Mouse (Mus musculus): ENCODE data around the gene Tpx2. TPM values are rescaled to one million over a fixed set of nuclear protein-coding genes. Genes with fewer than 3 reads are reported as not detected.

The Tpx2 gene
- polyA plus RNA-seq, 1 experiment, result 183 TPM

- TF ChIP-seq EP300 (IDR thresholded peaks at IDR 0.05; ENCODE audit: insufficient read depth, low read depth, low read length), result no peak
- no peak for TF ChIP-seq POLR2A (IDR thresholded peaks at IDR 0.05; ENCODE audit: insufficient read depth, low read length)
- no peak for TF ChIP-seq CTCF (IDR thresholded peaks at IDR 0.05; ENCODE audit: low read depth, low read length)
- Histone ChIP-seq H3K4me3 (ENCODE audit: low read depth, low read length) (no peak overlapping the region), H3K27ac (ENCODE audit: insufficient read depth, low read length) (peak overlapping the region; percentile 63), H3K36me3 (ENCODE audit: control insufficient read depth, insufficient read depth, low read length, poor library complexity, severe bottlenecking) (peaks cover 82% of the 10 kb centered on the region), H3K27me3 (ENCODE audit: control insufficient read depth, insufficient read depth, low read length, poor library complexity, severe bottlenecking) (no peaks in the 10 kb centered on the region), H3K4me1 (ENCODE audit: control insufficient read depth, insufficient read depth, low read length) (no peaks in the 10 kb centered on the region), H3K9ac (ENCODE audit: low read depth, poor library complexity, severe bottlenecking) (no peak overlapping the region), H3K9me3 (replicated peaks; ENCODE audit: control insufficient read depth, insufficient read depth, low read length, poor library complexity, severe bottlenecking) (no peaks in the 10 kb centered on the region)
Observed at GRCm38 (mm10) chr2:152884101-152884645, 36.4 kb downstream of the Tpx2 start.

GRCm38 (mm10) chr2:152887230-152887629 lies 39.5 kb downstream of the Tpx2 start:
- no peaks in the 10 kb centered on the region for H3K27me3 ChIP-seq (ENCODE audit: control insufficient read depth, insufficient read depth, low read length, poor library complexity, severe bottlenecking)
- H3K9ac ChIP-seq (ENCODE audit: low read depth, poor library complexity, severe bottlenecking), result no peak overlapping the region
- peaks cover 80% of the 10 kb centered on the region for H3K36me3 ChIP-seq (ENCODE audit: control insufficient read depth, insufficient read depth, low read length, poor library complexity, severe bottlenecking)
- H3K27ac ChIP-seq (ENCODE audit: insufficient read depth, low read length), result no peak overlapping the region
- H3K4me1 ChIP-seq (ENCODE audit: control insufficient read depth, insufficient read depth, low read length), result no peaks in the 10 kb centered on the region
- H3K9me3 ChIP-seq (replicated peaks; ENCODE audit: control insufficient read depth, insufficient read depth, low read length, poor library complexity, severe bottlenecking), result no peaks in the 10 kb centered on the region
- H3K4me3 ChIP-seq (ENCODE audit: low read depth, low read length), result no peak overlapping the region
- TF ChIP-seq CTCF (IDR thresholded peaks at IDR 0.05; ENCODE audit: low read depth, low read length), result no peak
- no peak for TF ChIP-seq EP300 (IDR thresholded peaks at IDR 0.05; ENCODE audit: insufficient read depth, low read depth, low read length)
- no peak for TF ChIP-seq POLR2A (IDR thresholded peaks at IDR 0.05; ENCODE audit: insufficient read depth, low read length)

- no peak overlapping the region for H3K27ac ChIP-seq (ENCODE audit: insufficient read depth, low read length)
- no peak overlapping the region for H3K9ac ChIP-seq (ENCODE audit: low read depth, poor library complexity, severe bottlenecking)
- no peaks in the 10 kb centered on the region for H3K4me1 ChIP-seq (ENCODE audit: control insufficient read depth, insufficient read depth, low read length)
- H3K9me3 ChIP-seq (replicated peaks; ENCODE audit: control insufficient read depth, insufficient read depth, low read length, poor library complexity, severe bottlenecking), result no peaks in the 10 kb centered on the region
- H3K4me3 ChIP-seq (ENCODE audit: low read depth, low read length), result no peak overlapping the region
- H3K27me3 ChIP-seq (ENCODE audit: control insufficient read depth, insufficient read depth, low read length, poor library complexity, severe bottlenecking), result no peaks in the 10 kb centered on the region
- TF ChIP-seq CTCF (IDR thresholded peaks at IDR 0.05; ENCODE audit: low read depth, low read length) (no peak), POLR2A (IDR thresholded peaks at IDR 0.05; ENCODE audit: insufficient read depth, low read length) (no peak), EP300 (IDR thresholded peaks at IDR 0.05; ENCODE audit: insufficient read depth, low read depth, low read length) (no peak)
- H3K36me3 ChIP-seq (ENCODE audit: control insufficient read depth, insufficient read depth, low read length, poor library complexity, severe bottlenecking), result peaks cover 82% of the 10 kb centered on the region
Observed at GRCm38 (mm10) chr2:152888774-152889173, 41.0 kb downstream of the Tpx2 start.

- no peak overlapping the region for H3K27ac ChIP-seq (ENCODE audit: insufficient read depth, low read length)
- peaks cover 33% of the 10 kb centered on the region for H3K36me3 ChIP-seq (ENCODE audit: control insufficient read depth, insufficient read depth, low read length, poor library complexity, severe bottlenecking)
- no peaks in the 10 kb centered on the region for H3K4me1 ChIP-seq (ENCODE audit: control insufficient read depth, insufficient read depth, low read length)
- H3K9ac ChIP-seq (ENCODE audit: low read depth, poor library complexity, severe bottlenecking), result no peak overlapping the region
- TF ChIP-seq EP300 (IDR thresholded peaks at IDR 0.05; ENCODE audit: insufficient read depth, low read depth, low read length) (no peak), CTCF (IDR thresholded peaks at IDR 0.05; ENCODE audit: low read depth, low read length) (no peak), POLR2A (IDR thresholded peaks at IDR 0.05; ENCODE audit: insufficient read depth, low read length) (no peak)
- no peaks in the 10 kb centered on the region for H3K27me3 ChIP-seq (ENCODE audit: control insufficient read depth, insufficient read depth, low read length, poor library complexity, severe bottlenecking)
- H3K4me3 ChIP-seq (ENCODE audit: low read depth, low read length), result no peak overlapping the region
- H3K9me3 ChIP-seq (replicated peaks; ENCODE audit: control insufficient read depth, insufficient read depth, low read length, poor library complexity, severe bottlenecking), result no peaks in the 10 kb centered on the region
Observed at GRCm38 (mm10) chr2:152895834-152896233, 48.1 kb downstream of the Tpx2 start.

GRCm38 (mm10) chr2:152896926-152897325 lies 49.2 kb downstream of the Tpx2 start:
- no peak for TF ChIP-seq POLR2A (IDR thresholded peaks at IDR 0.05; ENCODE audit: insufficient read depth, low read length)
- no peak for TF ChIP-seq CTCF (IDR thresholded peaks at IDR 0.05; ENCODE audit: low read depth, low read length)
- no peak for TF ChIP-seq EP300 (IDR thresholded peaks at IDR 0.05; ENCODE audit: insufficient read depth, low read depth, low read length)
- Histone ChIP-seq H3K36me3 (ENCODE audit: control insufficient read depth, insufficient read depth, low read length, poor library complexity, severe bottlenecking) (peaks cover 24% of the 10 kb centered on the region), H3K4me3 (ENCODE audit: low read depth, low read length) (no peak overlapping the region), H3K9ac (ENCODE audit: low read depth, poor library complexity, severe bottlenecking) (no peak overlapping the region), H3K27ac (ENCODE audit: insufficient read depth, low read length) (no peak overlapping the region), H3K4me1 (ENCODE audit: control insufficient read depth, insufficient read depth, low read length) (no peaks in the 10 kb centered on the region), H3K27me3 (ENCODE audit: control insufficient read depth, insufficient read depth, low read length, poor library complexity, severe bottlenecking) (no peaks in the 10 kb centered on the region), H3K9me3 (replicated peaks; ENCODE audit: control insufficient read depth, insufficient read depth, low read length, poor library complexity, severe bottlenecking) (no peaks in the 10 kb centered on the region)

- H3K27me3 ChIP-seq (ENCODE audit: control insufficient read depth, insufficient read depth, low read length, poor library complexity, severe bottlenecking), result no peaks in the 10 kb centered on the region
- no peaks in the 10 kb centered on the region for H3K4me1 ChIP-seq (ENCODE audit: control insufficient read depth, insufficient read depth, low read length)
- no peaks in the 10 kb centered on the region for H3K9me3 ChIP-seq (replicated peaks; ENCODE audit: control insufficient read depth, insufficient read depth, low read length, poor library complexity, severe bottlenecking)
- no peak overlapping the region for H3K9ac ChIP-seq (ENCODE audit: low read depth, poor library complexity, severe bottlenecking)
- no peak overlapping the region for H3K27ac ChIP-seq (ENCODE audit: insufficient read depth, low read length)
- H3K36me3 ChIP-seq (ENCODE audit: control insufficient read depth, insufficient read depth, low read length, poor library complexity, severe bottlenecking), result peaks cover 6% of the 10 kb centered on the region
- TF ChIP-seq POLR2A (IDR thresholded peaks at IDR 0.05; ENCODE audit: insufficient read depth, low read length), result no peak
- no peak overlapping the region for H3K4me3 ChIP-seq (ENCODE audit: low read depth, low read length)
Observed at GRCm38 (mm10) chr2:152899011-152899410, 51.2 kb downstream of the Tpx2 start.
